Mouse (Mus musculus) stomach, postnatal 0 days (tissue): ENCODE results near the gene Fbxw9.

Experiments
- CTCF ChIP-seq: IDR thresholded peaks from 2 replicates; pipeline ENCODE4 v1.5.1; 2016; ENCODE audit warnings: antibody characterized with exemption, low read depth, mild to moderate bottlenecking, moderate library complexity
- EP300 ChIP-seq: optimal IDR thresholded peaks from 2 replicates; pipeline ENCODE3; 2016; ENCODE audit warnings: antibody characterized with exemption

- no peak for TF ChIP-seq CTCF
- TF ChIP-seq EP300, result no peak
Observed at GRCm38 (mm10) chr8:85033867-85034266, 26.0 kb upstream of the Fbxw9 start.
